Mouse (Mus musculus) G1E (cell line): ENCODE data around the gene Foxn4. TPM values are rescaled to one million over a fixed set of nuclear protein-coding genes. Genes with fewer than 3 reads are reported as not detected.
A peak's percentile ranks its signal among the peaks of the same experiment; 100 is the strongest.

Experiments
- ATAC-seq: 2 replicates; pipeline ENCODE4 v1.8.0; 2016; ENCODE audit warnings: mild to moderate bottlenecking; ENCODE audit not compliant: insufficient number of reproducible peaks, poor library complexity, low FRiP score, severe bottlenecking; ENCODE audit errors: extremely low read depth
- DNase-seq: peaks from one replicate; pipeline ENCODE4 v3.0.0; 2012; ENCODE audit warnings: low spot score
- H3K27me3 ChIP-seq: 2 replicates; pipeline ENCODE4 v1.6.1; 2012; ENCODE audit warnings: mild to moderate bottlenecking, low read length, inconsistent platforms; ENCODE audit not compliant: insufficient read depth
- H3K36me3 ChIP-seq: replicated peaks from 2 replicates; pipeline ENCODE3; 2012; ENCODE audit warnings: mild to moderate bottlenecking, inconsistent platforms
- H3K4me1 ChIP-seq: 2 replicates; pipeline ENCODE4 v1.6.1; 2012; ENCODE audit warnings: low read depth, low read length, inconsistent platforms, mixed read lengths; ENCODE audit not compliant: insufficient read depth
- H3K4me3 ChIP-seq: 2 replicates; pipeline ENCODE4 v1.5.1; 2012; ENCODE audit warnings: low read depth, mild to moderate bottlenecking, inconsistent platforms, low read length, moderate library complexity, mixed read lengths
- H3K9me3 ChIP-seq: replicated peaks from 2 replicates; pipeline ENCODE4 v1.6.1; 2012; ENCODE audit warnings: inconsistent platforms
- CTCF ChIP-seq: IDR thresholded peaks from 2 replicates; pipeline ENCODE4 v1.5.1; 2012; ENCODE audit warnings: low read depth, low read length, inconsistent platforms, mixed read lengths
- GATA1 ChIP-seq: IDR thresholded peaks from 2 replicates; pipeline ENCODE4 v1.6.1; 2012; ENCODE audit warnings: borderline replicate concordance, low read length, inconsistent platforms, mixed read lengths
- GATA2 ChIP-seq: IDR thresholded peaks from 2 replicates; pipeline ENCODE4 v1.6.1; 2012; ENCODE audit warnings: low read depth, low read length, inconsistent platforms, borderline replicate concordance
- POLR2AphosphoS5 ChIP-seq: IDR thresholded peaks from 2 replicates; pipeline ENCODE4 v1.6.1; 2012; ENCODE audit warnings: low read depth, low read length, inconsistent platforms; ENCODE audit not compliant: insufficient replicate concordance
- TAL1 ChIP-seq: conservative IDR thresholded peaks from 2 replicates; pipeline ENCODE4 v1.6.1; 2012; ENCODE audit warnings: low read depth, low read length, inconsistent platforms, mixed read lengths
- polyA plus RNA-seq: library from polyadenylated mRNA; stranded (reverse); fragments of >175 nt; gene quantifications from 2 replicates; pipeline ENCODE4 v1.2.3, GENCODE M21; 2012
- total RNA-seq, 2 experiments: library from RNA; stranded (forward) in 1 of 2; stranded (reverse) in 1 of 2; fragments of 200-1000 nt in 1 of 2; fragments of >200 nt in 1 of 2; fragmentation: Nextera tagmentation in 1 of 2; gene quantifications; 2 replicates each; pipeline ENCODE4 v1.2.3; 2014 to 2017

Gene Foxn4
- total and polyA plus RNA-seq, 3 experiments = 0.05 TPM; not detected in 2

DNA sequence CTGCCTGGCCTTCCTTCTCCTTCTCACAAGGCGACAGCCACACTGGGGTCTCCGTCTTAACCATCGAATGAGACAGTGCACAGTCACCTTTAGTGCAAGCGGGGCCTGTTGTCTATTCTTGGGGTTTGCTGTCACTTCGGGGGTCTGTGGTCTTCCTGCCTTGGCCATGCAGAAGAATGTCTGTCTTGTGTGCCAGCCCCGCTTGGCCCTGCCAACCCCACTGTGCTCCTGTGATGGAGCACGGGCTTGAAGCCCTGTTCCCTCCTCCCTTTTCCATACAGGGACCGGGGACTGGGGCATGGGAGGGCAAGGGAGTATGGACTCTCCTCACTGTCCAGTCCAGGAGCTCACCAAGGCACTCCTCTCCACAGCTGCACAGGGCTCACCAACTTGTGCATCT lies 8.8 kb downstream of the Foxn4 start:
- H3K4me1 ChIP-seq = no peaks in the 10 kb centered on the region
- H3K36me3 ChIP-seq = no peaks in the 10 kb centered on the region
- DNase-seq (no peak), ATAC-seq (no peak)
- no peak for TF ChIP-seq GATA1
- no peak for TF ChIP-seq TAL1
- no peak for TF ChIP-seq CTCF
- TF ChIP-seq POLR2AphosphoS5 = no peak
- no peak for TF ChIP-seq GATA2
- no peaks in the 10 kb centered on the region for H3K9me3 ChIP-seq
- no peak overlapping the region for H3K4me3 ChIP-seq
- H3K27me3 ChIP-seq = peaks cover 10% of the 10 kb centered on the region; the same call in 1 of the 2 replicates

DNA sequence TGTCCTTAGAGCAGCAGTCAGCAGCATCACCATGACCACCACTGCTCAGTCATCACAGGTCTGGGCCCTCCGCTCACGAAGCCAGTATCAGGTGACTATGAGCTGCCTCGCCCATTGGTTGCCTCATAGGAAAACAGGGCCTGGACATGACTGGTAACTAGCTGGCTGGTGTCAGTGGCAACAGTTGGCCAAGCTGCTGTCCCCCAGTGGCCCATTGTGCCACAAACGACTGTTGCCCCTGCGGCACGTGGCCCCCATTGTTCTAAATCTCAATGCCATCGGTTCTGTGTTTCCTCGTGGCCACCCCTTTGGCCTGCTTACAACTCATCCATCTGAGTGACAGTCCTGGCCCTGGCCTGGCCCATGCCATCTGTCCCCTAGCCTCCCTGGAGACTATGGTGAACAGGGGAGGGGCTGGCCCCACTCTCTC lies 9.6 kb downstream of the Foxn4 start:
- no peak for TF ChIP-seq POLR2AphosphoS5
- TF ChIP-seq GATA2 = no peak
- TF ChIP-seq TAL1 = no peak
- TF ChIP-seq CTCF = no peak
- no peak for TF ChIP-seq GATA1
- H3K4me3 ChIP-seq = no peak overlapping the region
- peaks cover 10% of the 10 kb centered on the region; the same call in 1 of the 2 replicates for H3K27me3 ChIP-seq
- ATAC-seq (no peak), DNase-seq (no peak)
- H3K4me1 ChIP-seq = no peaks in the 10 kb centered on the region
- H3K9me3 ChIP-seq = no peaks in the 10 kb centered on the region
- H3K36me3 ChIP-seq = no peaks in the 10 kb centered on the region

DNA sequence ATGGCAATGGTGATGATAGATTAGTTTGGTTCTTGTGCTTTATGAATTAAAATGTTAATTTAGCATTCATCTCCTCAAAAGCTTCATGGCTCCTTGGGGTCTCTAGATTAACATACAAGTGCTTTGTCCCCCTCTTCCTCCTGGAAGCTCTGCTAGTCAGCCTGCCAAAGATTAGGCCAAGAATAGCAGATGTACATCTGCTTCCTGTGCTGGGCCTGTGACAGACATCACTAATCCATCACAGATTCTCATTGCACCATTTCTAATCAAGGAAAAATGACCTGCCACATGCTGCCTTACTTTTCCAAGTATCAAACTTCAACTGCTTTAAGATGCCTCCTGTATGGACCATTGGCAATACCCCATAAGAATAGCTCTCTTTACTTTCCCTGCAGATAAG lies 12.1 kb downstream of the Foxn4 start:
- Histone ChIP-seq H3K4me1 (no peaks in the 10 kb centered on the region), H3K4me3 (no peak overlapping the region), H3K27me3 (peaks cover 9% of the 10 kb centered on the region; the same call in 1 of the 2 replicates), H3K9me3 (no peaks in the 10 kb centered on the region), H3K36me3 (no peaks in the 10 kb centered on the region)
- DNase-seq = no peak
- ATAC-seq = no peak
- TF ChIP-seq POLR2AphosphoS5 = no peak
- no peak for TF ChIP-seq TAL1
- no peak for TF ChIP-seq GATA2
- no peak for TF ChIP-seq CTCF
- no peak for TF ChIP-seq GATA1

DNA sequence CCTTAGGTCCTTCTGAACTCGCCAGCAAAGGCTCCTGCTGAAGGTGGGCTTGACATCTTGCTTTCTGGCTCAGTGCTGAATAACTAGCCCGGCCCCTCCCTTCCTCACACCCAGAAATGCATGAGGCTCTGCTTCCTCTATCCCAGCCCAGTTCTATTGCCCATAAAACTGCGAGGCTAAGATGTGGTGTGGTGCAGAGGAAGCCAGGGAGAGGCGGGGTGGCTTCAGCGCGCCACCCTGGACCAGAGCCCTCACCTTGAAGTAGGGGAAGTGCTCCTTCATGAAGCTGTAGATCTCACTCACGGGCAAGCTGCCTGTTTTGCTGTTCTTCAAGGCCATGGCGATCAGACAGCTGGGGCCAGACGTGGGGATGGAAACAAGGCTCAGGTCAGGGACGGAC lies 14.1 kb downstream of the Foxn4 start:
- H3K9me3 ChIP-seq = no peaks in the 10 kb centered on the region
- no peak for ATAC-seq
- no peak overlapping the region for H3K4me3 ChIP-seq
- H3K4me1 ChIP-seq = no peaks in the 10 kb centered on the region
- H3K27me3 ChIP-seq = peaks cover 8% of the 10 kb centered on the region; the same call in 1 of the 2 replicates
- no peak for DNase-seq
- no peaks in the 10 kb centered on the region for H3K36me3 ChIP-seq
- no peak for TF ChIP-seq GATA1
- TF ChIP-seq CTCF = no peak
- no peak for TF ChIP-seq TAL1
- TF ChIP-seq GATA2 = no peak
- no peak for TF ChIP-seq POLR2AphosphoS5

DNA sequence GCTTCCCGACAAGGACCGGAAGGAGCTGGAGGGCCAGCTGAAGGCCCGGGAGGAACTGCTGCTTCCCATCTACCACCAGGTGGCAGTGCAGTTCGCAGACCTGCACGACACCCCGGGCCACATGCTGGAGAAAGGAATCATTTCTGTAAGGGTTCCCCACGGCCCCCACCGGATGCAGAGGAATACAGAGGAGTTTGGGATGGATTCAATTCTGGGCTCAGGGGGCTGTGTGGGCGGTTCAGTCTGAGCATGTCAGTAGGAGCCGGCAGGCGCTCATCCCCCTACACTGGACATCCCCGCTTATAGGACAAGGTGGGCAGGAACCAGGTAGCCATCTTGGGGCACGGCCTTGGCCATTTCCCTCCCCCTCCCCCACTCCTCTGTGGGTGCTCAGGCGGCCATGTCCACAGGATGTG lies 25.4 kb downstream of the Foxn4 start:
- TF ChIP-seq CTCF = peak; percentile 77
- no peak for TF ChIP-seq GATA1
- no peak for ATAC-seq
- no peaks in the 10 kb centered on the region for H3K36me3 ChIP-seq
- 0 out of 2 replicates have a peak, but pooled peaks cover 6% of the 10 kb centered on the region for H3K4me1 ChIP-seq
- DNase-seq = peak; percentile 63
- no peak overlapping the region for H3K4me3 ChIP-seq
- no peaks in the 10 kb centered on the region for H3K9me3 ChIP-seq
- peaks cover 9% of the 10 kb centered on the region; the same call in 1 of the 2 replicates for H3K27me3 ChIP-seq

DNA sequence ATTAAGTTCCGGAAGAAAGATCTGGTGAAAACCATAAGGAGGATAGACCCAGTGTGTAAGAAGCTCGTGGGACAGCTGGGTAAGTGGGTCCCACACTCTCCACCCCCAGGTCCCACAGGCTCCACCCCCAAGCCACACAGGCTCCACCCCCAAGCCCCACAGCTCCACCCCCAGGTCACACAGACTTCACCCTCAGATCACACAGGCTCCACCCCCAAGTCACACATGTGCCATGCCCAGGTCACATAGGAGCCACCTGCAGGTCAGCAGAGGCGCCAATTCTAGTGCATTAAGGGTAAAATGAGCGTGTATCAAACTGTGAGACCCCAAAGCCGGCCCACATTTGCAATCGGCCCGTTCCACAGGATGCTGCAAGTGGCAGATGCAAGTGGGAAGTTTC lies 27.1 kb downstream of the Foxn4 start:
- no peak for TF ChIP-seq GATA1
- TF ChIP-seq CTCF = no peak
- TF ChIP-seq POLR2AphosphoS5 = no peak
- TF ChIP-seq GATA2 = no peak
- TF ChIP-seq TAL1 = no peak
- Histone ChIP-seq H3K4me3 (no peak overlapping the region), H3K9me3 (no peaks in the 10 kb centered on the region), H3K4me1 (0 out of 2 replicates have a peak, but pooled peaks cover 6% of the 10 kb centered on the region), H3K27me3 (peaks cover 9% of the 10 kb centered on the region; the same call in 1 of the 2 replicates), H3K36me3 (no peaks in the 10 kb centered on the region)
- ATAC-seq (no peak), DNase-seq (no peak)

DNA sequence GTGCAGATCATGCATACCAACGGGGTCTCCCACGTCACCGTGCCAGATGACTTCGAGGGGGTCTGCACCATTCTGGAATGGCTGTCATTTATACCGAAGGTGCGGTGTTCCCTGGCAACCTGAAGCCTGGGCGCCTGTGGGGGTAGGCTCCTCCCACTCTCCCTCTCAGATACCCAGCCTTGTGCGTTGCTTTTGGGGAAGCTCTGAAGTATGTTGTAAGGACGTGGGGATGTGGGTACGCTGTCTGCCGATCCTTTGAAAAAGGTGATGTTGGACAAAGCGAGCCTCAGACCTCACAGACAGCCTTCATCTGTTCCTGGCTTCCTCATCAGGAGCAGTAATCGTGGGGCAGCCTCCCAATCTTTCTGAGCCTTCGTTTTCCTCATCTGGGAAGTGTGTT lies 33.9 kb downstream of the Foxn4 start:
- H3K4me3 ChIP-seq = no peak overlapping the region
- TF ChIP-seq CTCF = no peak
- TF ChIP-seq TAL1 = no peak
- no peak for TF ChIP-seq POLR2AphosphoS5
- no peak for TF ChIP-seq GATA1
- no peaks in the 10 kb centered on the region for H3K36me3 ChIP-seq
- no peak for ATAC-seq
- peaks cover 3% of the 10 kb centered on the region; the same call in 1 of the 2 replicates for H3K27me3 ChIP-seq
- H3K4me1 ChIP-seq = no peaks in the 10 kb centered on the region
- no peaks in the 10 kb centered on the region for H3K9me3 ChIP-seq
- no peak for DNase-seq
